Mouse (Mus musculus) heart, embryonic 11.5 days (tissue): ENCODE results near the gene Atp8a1. TPM values are rescaled to one million over a fixed set of nuclear protein-coding genes. Genes with fewer than 3 reads are reported as not detected.

Experiments used
- ATAC-seq: fragments of 200-750 bp; cut with Nextera tagmentation; replicated peaks from 2 replicates; pipeline ENCODE4 v1.8.0; 2017; ENCODE audit warnings: moderate library complexity; ENCODE audit not compliant: insufficient number of reproducible peaks, low FRiP score, low TSS enrichment
- H3K27ac ChIP-seq: fragments of 300-500 bp; sonication (generic); 2 replicates; pipeline ENCODE4 v1.5.1; 2014; ENCODE audit warnings: mild to moderate bottlenecking, low read depth, low read length
- H3K27me3 ChIP-seq: fragments of 300-500 bp; sonication (generic); 2 replicates; pipeline ENCODE4 v1.6.1; 2014; ENCODE audit warnings: mild to moderate bottlenecking, low read length, mixed read lengths; ENCODE audit not compliant: control insufficient read depth, insufficient read depth
- H3K36me3 ChIP-seq: fragments of 300-500 bp; sonication (generic); 2 replicates; pipeline ENCODE4 v1.6.1; 2014; ENCODE audit warnings: mild to moderate bottlenecking, low read length, moderate library complexity, mixed read lengths; ENCODE audit not compliant: control insufficient read depth, insufficient read depth
- H3K4me1 ChIP-seq: fragments of 300-500 bp; sonication (generic); 2 replicates; pipeline ENCODE4 v1.6.1; 2014; ENCODE audit warnings: low read length; ENCODE audit not compliant: control insufficient read depth, insufficient read depth
- H3K4me2 ChIP-seq: fragments of 300-500 bp; sonication (generic); 2 replicates; pipeline ENCODE4 v1.6.1; 2014; ENCODE audit warnings: mild to moderate bottlenecking, moderate library complexity
- H3K4me3 ChIP-seq: fragments of 300-500 bp; sonication (generic); 2 replicates; pipeline ENCODE4 v1.5.1; 2014; ENCODE audit warnings: low read depth, low read length
- H3K9ac ChIP-seq: fragments of 300-500 bp; sonication (generic); 2 replicates; pipeline ENCODE4 v1.6.1; 2014; ENCODE audit warnings: mild to moderate bottlenecking, low read depth, low read length, moderate library complexity
- H3K9me3 ChIP-seq: fragments of 300-500 bp; sonication (generic); replicated peaks from 2 replicates; pipeline ENCODE4 v1.6.1; 2016; ENCODE audit warnings: low read length; ENCODE audit not compliant: control insufficient read depth
- WGBS: fragments of 180-500 bp; shearing (Covaris S2); extraction: QIAGEN DNeasy Blood & Tissue Kit; methylation state at CpG from one replicate; pipeline ENCODE4 v1.1.7; 2014; ENCODE audit not compliant: insufficient replicate concordance; 5-methylcytosine and 5-hydroxymethylcytosine counted together
- polyA plus RNA-seq: library from polyadenylated mRNA; unstranded; fragments of >200 nt; fragmentation: Nextera tagmentation; extraction: Ambion mirVana; gene quantifications from 2 replicates; pipeline ENCODE4 v1.2.1, GENCODE M21; 2014

The Atp8a1 gene
- polyA plus RNA-seq, result 25.1 and 25.6 TPM in 2 replicates

- Histone ChIP-seq H3K27ac (peak within 1 kb of the TSS; percentile 77), H3K4me3 (peak within 1 kb of the TSS; percentile 63), H3K27me3 (no peaks in the 10 kb centered on the region), H3K36me3 (no peaks in the 10 kb centered on the region), H3K4me1 (peaks cover 18% of the 10 kb centered on the region), H3K4me2 (peak within 1 kb of the TSS; percentile 72), H3K9me3 (no peaks in the 10 kb centered on the region), H3K9ac (peak within 1 kb of the TSS; percentile 77)
- peak; percentile 97 for ATAC-seq
- WGBS, result 2% methylated on average over 54 of the region's 64 CpGs
Observed at GRCm38 (mm10) chr5:67847253-67848165, at the start of gene Atp8a1. TSS of gene Atp8a1 (minus strand) at chr5:67847434.

- H3K27ac ChIP-seq, result no peak overlapping the region
- H3K4me2 ChIP-seq, result no peak overlapping the region
- H3K4me3 ChIP-seq, result no peak overlapping the region
- H3K27me3 ChIP-seq, result no peaks in the 10 kb centered on the region
- no peaks in the 10 kb centered on the region for H3K9me3 ChIP-seq
- WGBS, result 81% methylated on average over 9 of the region's 9 CpGs
- H3K9ac ChIP-seq, result no peak overlapping the region
- H3K36me3 ChIP-seq, result no peaks in the 10 kb centered on the region
- ATAC-seq, result no peak
- H3K4me1 ChIP-seq, result no peaks in the 10 kb centered on the region
Observed at GRCm38 (mm10) chr5:67884422-67885210, 37.4 kb upstream of the Atp8a1 start.

- Histone ChIP-seq H3K27me3 (no peaks in the 10 kb centered on the region), H3K27ac (no peak overlapping the region), H3K4me3 (no peak overlapping the region), H3K9me3 (no peaks in the 10 kb centered on the region), H3K4me1 (no peaks in the 10 kb centered on the region), H3K9ac (no peak overlapping the region), H3K36me3 (no peaks in the 10 kb centered on the region), H3K4me2 (no peak overlapping the region)
- 80% methylated on average over 1 of the region's 1 CpGs for WGBS
- no peak for ATAC-seq
Observed at GRCm38 (mm10) chr5:67883564-67884171, 36.4 kb upstream of the Atp8a1 start.

GRCm38 (mm10) chr5:67871414-67871813, 24.2 kb upstream of the Atp8a1 start:
- H3K4me2 ChIP-seq, result no peak overlapping the region
- H3K27me3 ChIP-seq, result no peaks in the 10 kb centered on the region
- no peak for ATAC-seq
- H3K4me1 ChIP-seq, result no peaks in the 10 kb centered on the region
- H3K9ac ChIP-seq, result no peak overlapping the region
- H3K27ac ChIP-seq, result no peak overlapping the region
- no peaks in the 10 kb centered on the region for H3K9me3 ChIP-seq
- no peak overlapping the region for H3K4me3 ChIP-seq
- no peaks in the 10 kb centered on the region for H3K36me3 ChIP-seq
- WGBS, result 42% methylated on average over 3 of the region's 3 CpGs

- Histone ChIP-seq H3K4me3 (no peak overlapping the region), H3K9ac (no peak overlapping the region), H3K27ac (no peak overlapping the region), H3K4me1 (no peaks in the 10 kb centered on the region), H3K4me2 (no peak overlapping the region), H3K9me3 (no peaks in the 10 kb centered on the region), H3K36me3 (no peaks in the 10 kb centered on the region), H3K27me3 (no peaks in the 10 kb centered on the region)
- no peak for ATAC-seq
- 69% methylated on average over 9 of the region's 9 CpGs for WGBS
Observed at GRCm38 (mm10) chr5:67866221-67866620, 19.0 kb upstream of the Atp8a1 start.

GRCm38 (mm10) chr5:67865670-67866069, 18.4 kb upstream of the Atp8a1 start:
- Histone ChIP-seq H3K27me3 (no peaks in the 10 kb centered on the region), H3K9me3 (no peaks in the 10 kb centered on the region), H3K9ac (no peak overlapping the region), H3K36me3 (no peaks in the 10 kb centered on the region), H3K4me3 (no peak overlapping the region), H3K4me2 (no peak overlapping the region), H3K27ac (no peak overlapping the region), H3K4me1 (no peaks in the 10 kb centered on the region)
- 71% methylated on average over 5 of the region's 5 CpGs for WGBS
- no peak for ATAC-seq

- Histone ChIP-seq H3K9ac (no peak overlapping the region), H3K4me2 (no peak overlapping the region), H3K27me3 (no peaks in the 10 kb centered on the region), H3K27ac (no peak overlapping the region), H3K4me1 (no peaks in the 10 kb centered on the region), H3K9me3 (no peaks in the 10 kb centered on the region), H3K36me3 (no peaks in the 10 kb centered on the region), H3K4me3 (no peak overlapping the region)
- 66% methylated on average over 2 of the region's 2 CpGs for WGBS
- no peak for ATAC-seq
Observed at GRCm38 (mm10) chr5:67864508-67865060, 17.4 kb upstream of the Atp8a1 start.

GRCm38 (mm10) chr5:67863950-67864391, 16.7 kb upstream of the Atp8a1 start:
- Histone ChIP-seq H3K4me3 (no peak overlapping the region), H3K36me3 (no peaks in the 10 kb centered on the region), H3K9ac (no peak overlapping the region), H3K4me1 (no peaks in the 10 kb centered on the region), H3K4me2 (no peak overlapping the region), H3K27ac (no peak overlapping the region), H3K27me3 (no peaks in the 10 kb centered on the region), H3K9me3 (no peaks in the 10 kb centered on the region)
- WGBS, result 70% methylated on average over 10 of the region's 10 CpGs
- ATAC-seq, result no peak
